Mouse (Mus musculus): Measurements from ENCODE around the gene Ly6g. TPM values are rescaled to one million over a fixed set of nuclear protein-coding genes. Genes with fewer than 3 reads are reported as not detected.
"Not testable (repeated sequence)": the region's sequence is repeated elsewhere in the genome, so short reads cannot be mapped to it uniquely, and the experiment has no call there.

Gene Ly6g
- not detected in 2 replicates for polyA plus RNA-seq (2015; fragmentation: Nextera tagmentation; extraction: Ambion mirVana)

GRCm38 (mm10) chr15:75154940-75155339 lies at the start of gene Ly6g:
TSS of gene Ly6g (plus strand) at chr15:75155240.
- no peaks in the 10 kb centered on the region for H3K36me3 ChIP-seq
- no peak within 1 kb of the TSS for H3K4me2 ChIP-seq
- 88% methylated on average over 1 of the region's 1 CpGs for WGBS
- peaks cover 6% of the 10 kb centered on the region; the same call in 1 of the 2 replicates for H3K9me3 ChIP-seq
- H3K9ac ChIP-seq = no peak within 1 kb of the TSS
- no peaks in the 10 kb centered on the region for H3K27me3 ChIP-seq (replicated peaks)
- H3K4me1 ChIP-seq = no peaks in the 10 kb centered on the region
- no peak for ATAC-seq (ENCODE audit: extremely low read depth, insufficient number of reproducible peaks, low FRiP score, low TSS enrichment)
- no peak within 1 kb of the TSS for H3K27ac ChIP-seq (replicated peaks)
- no peak within 1 kb of the TSS for H3K4me3 ChIP-seq

- ATAC-seq (ENCODE audit: extremely low read depth, insufficient number of reproducible peaks, low FRiP score, low TSS enrichment) = not testable (repeated sequence)
Measured at GRCm38 (mm10) chr15:75110424-75110823, 44.6 kb upstream of the Ly6g start.

GRCm38 (mm10) chr15:75111861-75112630 lies 43.0 kb upstream of the Ly6g start, which contains the start of gene Ly6c2:
TSS of gene Ly6c2 (minus strand) at chr15:75111970.
- WGBS = 40% methylated on average over 1 of the region's 1 CpGs

More at GRCm38 (mm10) chr15:75110424-75110823, 44.6 kb upstream of the Ly6g start:
- not testable (repeated sequence) for H3K36me3 ChIP-seq; H3K9me3 ChIP-seq; H3K4me1 ChIP-seq; H3K4me3 ChIP-seq; H3K27ac ChIP-seq (replicated peaks); H3K4me2 ChIP-seq; H3K9ac ChIP-seq; H3K27me3 ChIP-seq (replicated peaks)
- 62% methylated on average over 2 of the region's 5 CpGs for WGBS

GRCm38 (mm10) chr15:75116525-75116924 lies 38.5 kb upstream of the Ly6g start:
- Histone ChIP-seq H3K36me3 (no peaks in the 10 kb centered on the region), H3K9me3 (no peaks in the 10 kb centered on the region), H3K4me1 (no peaks in the 10 kb centered on the region), H3K27me3 (replicated peaks) (no peaks in the 10 kb centered on the region), H3K9ac (no peak overlapping the region), H3K4me2 (no peak overlapping the region), H3K27ac (replicated peaks) (no peak overlapping the region), H3K4me3 (no peak overlapping the region)
- 75% methylated on average over 2 of the region's 2 CpGs for WGBS
- no peak for ATAC-seq (ENCODE audit: extremely low read depth, insufficient number of reproducible peaks, low FRiP score, low TSS enrichment)

More at GRCm38 (mm10) chr15:75111861-75112630, 43.0 kb upstream of the Ly6g start, which contains the start of gene Ly6c2:
- not testable (repeated sequence) for H3K27ac ChIP-seq (replicated peaks); ATAC-seq (ENCODE audit: extremely low read depth, insufficient number of reproducible peaks, low FRiP score, low TSS enrichment); H3K9me3 ChIP-seq; H3K27me3 ChIP-seq (replicated peaks); H3K4me1 ChIP-seq; H3K36me3 ChIP-seq; H3K4me2 ChIP-seq; H3K4me3 ChIP-seq; H3K9ac ChIP-seq

DNA sequence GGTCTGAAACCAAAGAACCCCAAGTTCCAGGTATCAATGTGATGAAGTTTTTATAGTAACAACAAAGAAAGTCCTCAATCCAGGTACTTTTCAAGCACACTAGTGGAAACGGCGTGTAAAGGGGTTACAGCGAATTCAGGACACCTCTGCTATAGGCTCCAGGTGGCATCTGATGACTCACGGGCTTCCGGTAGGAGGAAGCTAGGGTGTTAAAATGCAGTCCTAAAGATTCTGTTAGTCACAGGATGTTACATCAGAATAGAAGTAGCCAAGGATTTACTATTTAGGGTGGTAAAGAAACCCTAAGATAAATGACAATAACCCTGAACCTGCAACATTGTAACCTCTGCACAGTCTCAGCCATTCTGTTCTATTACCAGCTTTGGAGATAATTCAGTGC lies 37.6 kb upstream of the Ly6g start:
- not testable (repeated sequence) for H3K27me3 ChIP-seq (replicated peaks); ATAC-seq (ENCODE audit: extremely low read depth, insufficient number of reproducible peaks, low FRiP score, low TSS enrichment)
- WGBS = 89% methylated on average over 5 of the region's 5 CpGs

DNA sequence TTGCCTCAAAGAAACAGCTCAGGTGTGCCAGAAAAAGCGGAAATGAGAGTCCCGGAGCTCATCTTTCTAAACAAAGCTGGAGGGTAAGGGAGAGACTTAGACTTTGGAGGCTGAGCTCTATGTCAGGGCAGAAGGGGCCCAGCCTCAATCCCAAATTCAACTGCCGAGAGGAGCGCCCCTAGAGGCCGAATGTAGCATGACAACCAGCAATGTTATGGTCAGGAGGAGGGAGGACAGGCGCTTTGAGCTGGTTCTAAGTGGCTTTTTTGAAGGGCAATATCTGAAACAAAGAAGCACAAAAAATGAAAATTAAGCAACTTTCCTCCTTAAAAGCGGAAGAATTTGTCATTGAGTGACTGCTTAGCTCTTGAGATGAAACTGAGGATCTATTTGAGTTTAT lies 36.3 kb upstream of the Ly6g start:
- H3K4me3 ChIP-seq = not testable (repeated sequence)
- WGBS = 20% methylated on average over 5 of the region's 7 CpGs

More for the DNA sequence above, 37.6 kb upstream of the Ly6g start:
- H3K4me2 ChIP-seq; H3K4me1 ChIP-seq; H3K36me3 ChIP-seq; H3K27ac ChIP-seq (replicated peaks); H3K9me3 ChIP-seq; H3K4me3 ChIP-seq; H3K9ac ChIP-seq: not testable (repeated sequence)

DNA sequence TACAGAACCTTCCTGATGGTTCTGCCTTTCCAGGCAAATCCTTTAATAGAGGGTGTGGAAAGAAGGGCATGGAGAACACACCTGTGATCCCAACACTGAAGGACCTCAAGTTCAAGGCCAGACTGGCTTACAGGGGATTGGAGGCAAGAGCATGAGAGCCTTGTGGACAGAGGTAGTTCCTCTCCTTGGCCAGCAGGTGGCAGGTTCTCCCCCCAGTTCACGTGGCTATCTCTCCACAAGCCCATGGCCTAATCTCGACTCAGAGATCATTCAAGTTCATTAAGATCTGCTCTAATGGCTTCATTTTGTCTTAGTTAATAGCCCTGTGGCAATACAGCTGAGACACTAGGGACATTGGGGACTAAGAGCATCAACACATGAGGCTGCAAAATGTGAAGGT lies 35.0 kb upstream of the Ly6g start:
- Histone ChIP-seq H3K9ac (no peak overlapping the region), H3K27me3 (replicated peaks) (no peaks in the 10 kb centered on the region), H3K4me3 (no peak overlapping the region), H3K36me3 (no peaks in the 10 kb centered on the region), H3K4me2 (no peak overlapping the region), H3K9me3 (no peaks in the 10 kb centered on the region), H3K4me1 (no peaks in the 10 kb centered on the region), H3K27ac (replicated peaks) (no peak overlapping the region)
- WGBS = 22% methylated on average over 2 of the region's 2 CpGs
- no peak for ATAC-seq (ENCODE audit: extremely low read depth, insufficient number of reproducible peaks, low FRiP score, low TSS enrichment)

More for the DNA sequence above, 36.3 kb upstream of the Ly6g start:
- not testable (repeated sequence) for H3K9ac ChIP-seq; H3K27me3 ChIP-seq (replicated peaks); H3K4me1 ChIP-seq; H3K4me2 ChIP-seq; H3K27ac ChIP-seq (replicated peaks); H3K36me3 ChIP-seq; ATAC-seq (ENCODE audit: extremely low read depth, insufficient number of reproducible peaks, low FRiP score, low TSS enrichment); H3K9me3 ChIP-seq

DNA sequence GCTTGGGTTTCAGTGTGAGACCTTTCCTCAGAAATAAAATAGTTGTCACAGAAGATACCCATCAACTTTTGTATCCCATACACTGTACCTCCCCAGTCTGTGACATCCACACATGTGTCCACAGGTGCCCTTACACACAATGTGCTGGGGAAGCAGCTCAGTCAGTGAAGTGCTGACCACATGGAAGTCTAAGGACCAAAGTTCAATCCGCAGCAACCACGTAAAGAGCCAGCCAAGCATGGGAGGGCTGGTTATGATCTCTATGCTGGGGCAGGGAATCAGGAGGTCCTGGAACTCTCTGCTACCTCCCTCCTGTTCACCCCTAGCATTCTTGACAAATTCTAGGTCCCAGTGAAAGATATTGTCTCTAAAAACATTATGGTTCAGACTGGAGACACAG lies 22.7 kb upstream of the Ly6g start:
- not testable (repeated sequence) for H3K27me3 ChIP-seq (replicated peaks); H3K4me1 ChIP-seq; H3K4me3 ChIP-seq; H3K9me3 ChIP-seq; H3K27ac ChIP-seq (replicated peaks); H3K4me2 ChIP-seq; H3K36me3 ChIP-seq; ATAC-seq (ENCODE audit: extremely low read depth, insufficient number of reproducible peaks, low FRiP score, low TSS enrichment); H3K9ac ChIP-seq
- WGBS = 84% methylated on average over 2 of the region's 2 CpGs

DNA sequence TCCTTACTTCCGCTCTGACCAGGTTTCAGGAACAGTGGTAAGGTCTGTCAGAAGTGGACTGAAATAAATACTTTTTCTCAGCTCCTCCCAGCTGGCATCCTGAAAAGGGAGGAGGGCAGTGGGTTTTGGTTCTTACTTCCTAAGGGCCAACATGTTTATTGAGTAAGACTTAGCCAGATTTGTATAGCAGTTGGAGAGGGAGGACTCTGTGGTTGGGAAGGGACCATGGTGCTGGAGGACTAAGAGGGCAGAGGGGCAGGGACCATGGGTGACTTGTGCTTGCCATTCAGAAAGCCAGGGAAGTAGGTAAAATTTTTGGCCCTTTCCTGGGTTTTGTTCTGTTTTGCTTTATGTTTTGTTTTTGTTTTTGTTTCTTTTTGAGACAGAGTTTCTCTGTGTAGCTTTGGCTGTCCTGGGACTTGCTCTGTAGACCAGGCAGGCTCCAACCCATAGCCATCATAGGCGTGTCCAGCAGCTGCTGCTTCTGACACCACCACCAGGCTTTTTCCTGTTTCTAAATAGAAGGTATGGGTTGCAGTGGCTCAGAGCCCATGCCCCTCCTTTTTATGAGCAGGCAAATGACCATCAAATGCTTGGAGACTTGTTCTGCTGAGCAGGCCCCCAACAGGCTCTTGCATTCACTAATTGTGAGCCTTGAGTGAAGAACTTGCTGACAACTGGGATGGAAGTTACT lies 19.8 kb upstream of the Ly6g start:
- 67% methylated on average over 2 of the region's 2 CpGs for WGBS
- not testable (repeated sequence) for H3K27me3 ChIP-seq (replicated peaks); H3K4me2 ChIP-seq; H3K27ac ChIP-seq (replicated peaks); H3K36me3 ChIP-seq; H3K9me3 ChIP-seq; H3K4me3 ChIP-seq; H3K4me1 ChIP-seq; H3K9ac ChIP-seq; ATAC-seq (ENCODE audit: extremely low read depth, insufficient number of reproducible peaks, low FRiP score, low TSS enrichment)

GRCm38 (mm10) chr15:75137739-75138138 lies 17.3 kb upstream of the Ly6g start:
- not testable (repeated sequence) for H3K4me1 ChIP-seq; H3K9ac ChIP-seq; H3K4me2 ChIP-seq; H3K36me3 ChIP-seq; ATAC-seq (ENCODE audit: extremely low read depth, insufficient number of reproducible peaks, low FRiP score, low TSS enrichment); H3K27ac ChIP-seq (replicated peaks); H3K4me3 ChIP-seq; H3K27me3 ChIP-seq (replicated peaks); H3K9me3 ChIP-seq
- 56% methylated on average over 3 of the region's 3 CpGs for WGBS

DNA sequence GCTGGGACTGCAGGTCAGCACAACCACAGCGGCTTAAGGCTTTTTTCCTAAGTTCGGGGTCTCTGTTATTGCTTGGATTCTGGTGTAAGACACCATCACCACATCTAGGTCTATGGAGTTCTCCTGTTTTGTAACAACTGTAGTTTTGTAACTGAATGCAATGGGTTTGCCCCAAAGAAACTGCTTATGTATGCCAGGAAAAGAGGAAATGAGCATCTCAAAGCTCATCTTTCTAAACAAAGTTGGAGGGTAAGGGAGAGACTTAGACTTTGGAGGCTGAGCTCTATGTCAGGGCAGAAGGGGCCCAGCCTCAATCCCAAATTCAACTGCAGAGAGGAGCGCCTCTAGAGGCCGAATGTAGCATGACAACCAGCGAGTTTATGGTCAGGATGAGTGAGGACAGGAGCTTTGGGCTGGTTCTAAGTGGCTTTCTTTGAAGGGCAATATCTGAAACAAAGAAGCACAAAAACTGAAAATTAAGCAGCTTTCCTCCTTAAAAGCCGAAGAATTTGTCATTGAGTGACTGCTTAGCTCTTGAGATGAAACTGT lies 13.2 kb upstream of the Ly6g start:
- 35% methylated on average over 6 of the region's 6 CpGs for WGBS

More for the DNA sequence above, 13.2 kb upstream of the Ly6g start:
- not testable (repeated sequence) for ATAC-seq (ENCODE audit: extremely low read depth, insufficient number of reproducible peaks, low FRiP score, low TSS enrichment); H3K9me3 ChIP-seq; H3K4me1 ChIP-seq; H3K4me2 ChIP-seq; H3K27ac ChIP-seq (replicated peaks); H3K4me3 ChIP-seq; H3K9ac ChIP-seq; H3K27me3 ChIP-seq (replicated peaks); H3K36me3 ChIP-seq

Measured in heart, embryonic 13.5 days (tissue).